Mouse (Mus musculus) ES-E14 (cell line): Measurements from ENCODE around the gene Sgta. TPM values are rescaled to one million over a fixed set of nuclear protein-coding genes. Genes with fewer than 3 reads are reported as not detected.
A peak's percentile ranks its signal among the peaks of the same experiment; 100 is the strongest.

Experiments
- DNase-seq: peaks from one replicate; pipeline ENCODE4 v3.0.0-alpha.2; 2013; ENCODE audit warnings: low read depth, low spot score
- H3K27ac ChIP-seq: 2 replicates; pipeline ENCODE4 v1.5.1; 2012; ENCODE audit warnings: low read depth, mild to moderate bottlenecking, low read length, moderate library complexity, mixed read lengths; ENCODE audit not compliant: poor library complexity, insufficient read depth, severe bottlenecking
- H3K36me3 ChIP-seq: 2 replicates; pipeline ENCODE4 v1.6.1; 2012; ENCODE audit warnings: mild to moderate bottlenecking, low read length, moderate library complexity, mixed read lengths; ENCODE audit not compliant: control insufficient read depth, poor library complexity, insufficient read depth, severe bottlenecking
- H3K4me1 ChIP-seq, 2 experiments: fragments of 150-350 bp in 1 of 2; sonication (generic) in 1 of 2; 2 replicates each; pipeline ENCODE4 v1.6.1; 2012; ENCODE audit warnings: low read length in 2 of 2, mild to moderate bottlenecking in 1 of 2, mixed read lengths in 1 of 2; ENCODE audit not compliant: control insufficient read depth in 2 of 2, insufficient read depth in 2 of 2, poor library complexity in 1 of 2
- H3K4me3 ChIP-seq, 2 experiments: fragments of 150-350 bp in 1 of 2; sonication (generic) in 1 of 2; 2 replicates each; pipeline ENCODE4 v1.5.1; 2012; ENCODE audit warnings: low read length in 2 of 2, low read depth in 1 of 2, mild to moderate bottlenecking in 1 of 2, mixed read lengths in 1 of 2; ENCODE audit not compliant: insufficient read depth in 1 of 2, poor library complexity in 1 of 2, severe bottlenecking in 1 of 2
- H3K9ac ChIP-seq: 2 replicates; pipeline ENCODE4 v1.6.1; 2012; ENCODE audit warnings: low read depth, mild to moderate bottlenecking, low read length, mixed read lengths; ENCODE audit not compliant: poor library complexity, insufficient read depth, severe bottlenecking
- H3K9me3 ChIP-seq: fragments of 150-350 bp; sonication (generic); 2 replicates; pipeline ENCODE4 v1.6.1; 2012; ENCODE audit warnings: low read depth, mild to moderate bottlenecking, low read length; ENCODE audit not compliant: control insufficient read depth, insufficient read depth
- CHD2 ChIP-seq: IDR thresholded peaks from 2 replicates; pipeline ENCODE4 v1.6.1; 2014; ENCODE audit warnings: mild to moderate bottlenecking, low read depth, low read length, inconsistent platforms
- HCFC1 ChIP-seq: IDR thresholded peaks from 2 replicates; pipeline ENCODE4 v1.6.1; 2012; ENCODE audit warnings: low read length, inconsistent platforms, borderline replicate concordance; ENCODE audit not compliant: insufficient read depth
- MAFK ChIP-seq: IDR thresholded peaks from 2 replicates; pipeline ENCODE4 v1.6.1; 2014; ENCODE audit warnings: mild to moderate bottlenecking, low read depth, low read length, inconsistent platforms; ENCODE audit not compliant: insufficient read depth
- ZC3H11A ChIP-seq: IDR thresholded peaks from 2 replicates; pipeline ENCODE4 v1.6.1; 2012; ENCODE audit warnings: low read depth, mild to moderate bottlenecking, inconsistent platforms, low read length, borderline replicate concordance
- ZNF384 ChIP-seq: IDR thresholded peaks from 2 replicates; pipeline ENCODE4 v1.6.1; 2012; ENCODE audit warnings: low read depth, low read length, inconsistent platforms
- in situ Hi-C, 2 experiments: fragments of 600-800 bp; cut with MboI; formaldehyde crosslinking; loops; one replicate each; pipeline ENCODE4 v1.15.1; 2025; ENCODE audit warnings: low sequenced_read_pairs in 2 of 2, inconsistent platforms in 1 of 2; ENCODE audit not compliant: unreplicated experiment in 2 of 2
- total RNA-seq: library from RNA; depleted of rRNA; stranded (reverse); fragments of 300-350 nt; gene quantifications from 2 replicates; pipeline ENCODE4 v1.2.3, GENCODE M21; 2012

Gene Sgta
- total RNA-seq, 1 experiment = 116 TPM

DNA sequence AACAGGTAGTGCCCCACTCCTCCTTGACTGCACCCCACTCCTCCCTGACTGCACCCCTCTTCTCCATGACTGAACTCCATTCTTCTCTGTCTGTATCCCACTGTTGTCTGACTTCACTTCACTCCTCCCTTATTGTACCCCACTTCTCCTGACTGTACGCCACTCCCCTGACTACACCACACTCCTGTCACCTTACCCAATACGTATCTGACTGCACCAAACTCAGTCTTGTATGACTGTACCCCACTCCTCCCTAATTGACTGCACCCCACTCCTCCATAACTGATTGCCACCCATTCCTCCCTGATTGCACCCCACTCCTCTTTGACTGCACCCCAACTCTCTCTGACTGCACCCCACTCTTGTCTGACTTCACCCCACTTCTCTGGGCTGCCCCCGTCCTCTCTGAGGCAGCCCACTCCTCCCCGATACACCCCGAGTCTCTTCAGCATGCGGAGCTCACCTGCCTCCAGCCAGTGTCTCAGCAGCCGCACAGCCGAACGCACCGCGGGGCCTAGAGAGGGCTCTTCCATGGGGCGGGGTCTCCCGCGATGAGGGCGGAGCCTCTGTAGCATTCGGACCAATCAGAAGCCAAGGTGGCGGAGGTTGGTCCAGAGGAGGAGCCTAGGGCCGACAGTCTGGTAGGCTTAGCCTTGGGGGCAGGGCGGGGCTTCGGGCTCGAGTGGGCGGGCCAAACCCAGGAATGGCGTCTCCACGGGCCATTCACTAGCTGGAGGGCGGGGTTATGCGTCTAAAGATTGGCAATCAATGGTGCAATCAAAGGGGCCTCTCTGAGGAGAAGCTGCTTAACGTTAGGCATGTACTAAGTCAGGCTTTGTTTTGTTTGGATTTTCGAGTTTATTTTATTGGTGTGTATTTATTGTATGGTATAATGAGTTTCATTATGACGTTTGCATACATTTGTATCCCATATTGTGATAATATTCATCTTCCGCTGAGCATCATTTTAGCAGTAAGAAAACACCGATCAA, 45.3 kb downstream of the Sgta start, which contains the start of gene Gng7:
Gng7 (minus strand) TSS at position 553 of the 992 bp plus-strand sequence.
- TF ChIP-seq HCFC1 = no peak
- no peak for TF ChIP-seq ZC3H11A
- no peak for TF ChIP-seq CHD2
- no peak for TF ChIP-seq MAFK
- DNase-seq = peak; percentile 98
- Histone ChIP-seq H3K4me3 (peak within 1 kb of the TSS; percentile 56 to 63), H3K4me1 (peaks cover 2 to 16% of the 10 kb centered on the region in 2 experiments; a peak in 2 of 4 replicates), H3K9me3 (no peaks in the 10 kb centered on the region), H3K9ac (peak within 1 kb of the TSS; percentile 63), H3K36me3 (no peaks in the 10 kb centered on the region), H3K27ac (no peak within 1 kb of the TSS)
- in situ Hi-C loops = no loop called here

DNA sequence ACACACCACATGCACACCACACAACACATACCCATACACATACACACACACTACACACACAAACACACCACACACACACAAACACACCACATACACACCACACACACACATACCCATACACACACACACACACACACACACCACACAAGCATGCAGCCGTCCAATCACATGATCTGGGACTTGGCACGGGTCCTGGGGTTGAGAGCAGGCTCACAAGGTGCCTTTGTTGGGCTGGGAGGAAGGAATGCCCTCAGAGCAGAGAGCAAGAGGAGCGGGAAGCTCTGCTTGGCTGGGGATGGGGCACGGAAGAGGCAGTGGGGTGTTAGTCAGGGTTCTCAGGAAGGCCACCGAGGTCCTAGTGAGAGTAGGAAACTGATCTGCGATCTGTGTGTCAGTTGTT, 49.1 kb downstream of the Sgta start:
- Histone ChIP-seq H3K4me1 (peaks cover 2 to 6% of the 10 kb centered on the region in 2 experiments; a peak in 2 of 4 replicates), H3K27ac (no peak overlapping the region), H3K36me3 (no peaks in the 10 kb centered on the region), H3K9me3 (no peaks in the 10 kb centered on the region), H3K4me3 (no peak overlapping the region), H3K9ac (no peak overlapping the region)
- no peak for DNase-seq
- no peak for TF ChIP-seq ZNF384
- no peak for TF ChIP-seq HCFC1
- no peak for TF ChIP-seq ZC3H11A
- TF ChIP-seq MAFK = no peak
- no peak for TF ChIP-seq CHD2
- in situ Hi-C loops = no loop called here

DNA sequence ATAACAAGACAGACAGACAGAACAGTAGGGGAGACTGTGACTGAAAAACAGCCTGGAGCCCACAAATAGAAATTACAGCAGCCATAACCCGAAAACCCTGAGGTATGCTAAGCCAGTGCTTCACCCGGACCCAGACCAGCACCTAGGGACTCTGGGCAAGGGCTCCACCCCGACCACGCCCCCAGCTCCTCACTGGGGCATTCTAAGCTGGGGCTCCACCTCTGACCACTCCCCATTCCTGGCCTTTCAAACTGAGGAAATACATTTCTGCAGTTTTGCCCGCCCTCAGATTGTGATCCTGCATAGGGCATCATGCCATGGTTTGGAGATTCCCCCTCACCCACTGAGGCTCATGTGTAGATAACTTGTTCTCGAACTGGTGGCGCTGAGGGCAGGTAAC, 52.7 kb downstream of the Sgta start:
- peaks cover 0 to 3% of the 10 kb centered on the region in 2 experiments; a peak in 2 of 4 replicates for H3K4me1 ChIP-seq
- no peak overlapping the region for H3K4me3 ChIP-seq
- no peak for DNase-seq
- in situ Hi-C loops = no loop called here
- no peak overlapping the region for H3K9ac ChIP-seq
- no peaks in the 10 kb centered on the region for H3K9me3 ChIP-seq
- no peak overlapping the region for H3K27ac ChIP-seq
- no peaks in the 10 kb centered on the region for H3K36me3 ChIP-seq
- TF ChIP-seq MAFK = no peak
- no peak for TF ChIP-seq CHD2
- TF ChIP-seq HCFC1 = no peak

DNA sequence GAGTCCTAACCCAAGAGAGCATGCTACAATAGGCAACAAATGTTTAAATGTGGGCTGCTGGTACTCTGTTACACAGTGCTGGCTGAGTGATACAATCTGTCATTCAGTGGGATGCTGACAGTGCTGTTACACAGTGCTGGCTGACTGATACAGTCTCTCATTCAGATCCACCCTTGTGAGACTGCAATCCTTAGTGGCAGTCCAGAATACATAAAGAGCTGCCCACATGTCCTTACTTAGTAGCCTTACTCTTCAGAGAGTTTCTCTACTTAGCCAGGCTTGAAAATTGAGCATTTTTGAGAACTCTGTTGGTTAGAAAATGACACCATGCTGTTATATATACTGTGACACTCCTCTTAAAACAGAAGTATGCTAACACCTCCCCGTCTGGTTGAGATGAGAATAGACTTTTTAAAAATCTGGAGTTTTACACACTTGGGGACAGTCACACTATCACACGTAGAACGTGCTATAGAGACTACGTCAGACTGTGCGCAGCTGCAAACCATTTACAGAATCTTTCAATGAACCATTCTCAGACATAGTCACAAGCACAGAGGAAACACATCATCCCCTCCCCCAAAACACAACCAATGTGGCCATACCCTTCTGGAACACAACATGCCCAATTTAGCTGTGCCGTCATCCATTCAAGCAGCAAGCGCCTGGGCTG, 53.8 kb downstream of the Sgta start:
- no peak for DNase-seq
- Histone ChIP-seq H3K27ac (no peak overlapping the region), H3K9me3 (no peaks in the 10 kb centered on the region), H3K4me1 (peaks cover 0 to 2% of the 10 kb centered on the region in 2 experiments; a peak in 1 of 4 replicates), H3K9ac (no peak overlapping the region), H3K4me3 (no peak overlapping the region), H3K36me3 (no peaks in the 10 kb centered on the region)
- no peak for TF ChIP-seq ZC3H11A
- TF ChIP-seq ZNF384 = no peak
- no peak for TF ChIP-seq HCFC1
- TF ChIP-seq MAFK = no peak
- no peak for TF ChIP-seq CHD2
- in situ Hi-C loops = no loop called here
